Mouse (Mus musculus) adrenal gland, postnatal 10 days (tissue): ENCODE results near the gene Stat3. TPM values are rescaled to one million over a fixed set of nuclear protein-coding genes. Genes with fewer than 3 reads are reported as not detected.

ENCODE experiments used
- DNase-seq: peaks from one replicate; pipeline ENCODE4 v3.0.0; 2021; ENCODE audit warnings: mixed read lengths
- total RNA-seq, 2 experiments: library from RNA; stranded (reverse); gene quantifications; 2 replicates each; pipeline ENCODE4 v1.2.3; 2021

Gene Stat3
- total RNA-seq, 2 experiments from 2014 or later = 68.2 to 75.6 TPM

DNA sequence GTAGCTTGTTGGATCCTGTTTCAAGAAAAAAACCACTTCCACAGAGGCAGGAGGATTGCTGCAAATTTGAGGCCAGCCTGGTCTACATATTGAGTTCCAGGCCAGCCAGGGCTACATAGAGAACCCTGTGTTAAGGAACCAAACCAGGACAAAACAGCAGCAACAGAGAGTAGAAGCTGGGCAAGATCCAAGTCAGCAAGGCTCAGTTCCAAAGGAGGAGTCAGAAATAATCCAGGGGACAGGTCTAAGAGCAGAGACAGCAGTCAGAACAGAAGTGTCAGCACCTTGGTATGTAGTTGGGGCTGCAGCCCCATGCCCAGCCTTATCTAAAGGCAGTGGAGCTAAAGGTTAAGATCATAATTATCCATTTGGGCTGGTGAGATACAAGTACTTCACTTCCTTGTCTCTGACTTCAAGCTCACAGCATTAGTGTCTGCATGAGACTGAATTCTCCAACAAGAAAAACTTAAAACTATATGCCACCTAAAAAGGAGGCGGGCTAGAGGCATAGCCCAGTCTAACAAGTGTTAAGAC is 14.9 kb downstream of the Stat3 start:
- no peak for DNase-seq

DNA sequence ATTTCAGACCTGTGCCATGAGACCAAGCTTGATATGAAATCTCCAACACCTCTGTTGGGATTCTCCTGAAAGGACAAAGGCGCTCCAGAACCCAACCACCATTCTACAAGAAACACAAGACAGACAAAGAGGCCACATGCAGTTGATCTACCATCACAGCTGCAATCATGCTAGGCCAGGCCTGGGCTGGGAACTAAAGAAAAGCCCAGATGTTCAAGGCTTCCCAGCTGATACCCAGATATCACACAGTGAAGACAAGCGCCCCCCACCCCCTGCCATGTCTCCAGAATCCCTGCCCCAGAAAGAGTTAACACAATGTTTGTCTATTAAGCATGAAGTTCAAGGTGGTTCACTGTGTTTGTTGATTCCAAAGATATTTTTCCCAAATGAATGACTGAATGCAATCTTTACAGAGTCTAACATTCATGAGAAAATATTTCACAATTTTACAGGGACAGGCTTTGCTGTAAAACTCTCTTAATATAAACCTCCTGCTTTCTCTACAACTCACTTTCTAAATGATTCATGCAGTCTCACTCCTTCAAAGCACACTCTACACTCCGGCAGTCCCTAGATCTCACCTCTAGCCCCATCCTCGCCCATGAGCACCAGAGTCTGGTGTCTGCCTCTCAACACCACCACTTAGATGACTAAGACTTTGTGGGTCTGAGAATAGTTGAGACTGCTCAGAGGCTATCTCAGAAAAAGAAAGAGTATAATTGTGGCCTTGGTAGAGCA is 18.3 kb downstream of the Stat3 start:
- DNase-seq = no peak

DNA sequence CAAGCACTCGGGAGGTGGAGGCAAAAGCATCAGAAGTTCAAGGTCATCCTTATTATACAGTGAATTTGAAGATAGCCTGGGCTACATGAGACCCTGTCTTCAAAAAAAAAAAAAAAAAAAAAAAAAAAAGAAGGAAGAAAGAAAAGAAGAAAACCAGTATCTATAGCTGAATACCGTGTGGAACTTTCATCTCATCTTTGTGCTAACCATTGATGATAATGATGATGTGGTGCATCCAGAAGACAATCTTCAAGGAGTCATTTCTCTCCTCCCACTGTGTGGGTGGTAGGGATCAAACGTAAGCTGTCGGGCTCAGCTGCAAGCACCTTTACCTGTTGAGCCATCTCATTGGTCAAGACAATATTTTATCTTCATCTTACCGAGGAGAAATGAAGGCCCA is 21.3 kb downstream of the Stat3 start:
- no peak for DNase-seq

DNA sequence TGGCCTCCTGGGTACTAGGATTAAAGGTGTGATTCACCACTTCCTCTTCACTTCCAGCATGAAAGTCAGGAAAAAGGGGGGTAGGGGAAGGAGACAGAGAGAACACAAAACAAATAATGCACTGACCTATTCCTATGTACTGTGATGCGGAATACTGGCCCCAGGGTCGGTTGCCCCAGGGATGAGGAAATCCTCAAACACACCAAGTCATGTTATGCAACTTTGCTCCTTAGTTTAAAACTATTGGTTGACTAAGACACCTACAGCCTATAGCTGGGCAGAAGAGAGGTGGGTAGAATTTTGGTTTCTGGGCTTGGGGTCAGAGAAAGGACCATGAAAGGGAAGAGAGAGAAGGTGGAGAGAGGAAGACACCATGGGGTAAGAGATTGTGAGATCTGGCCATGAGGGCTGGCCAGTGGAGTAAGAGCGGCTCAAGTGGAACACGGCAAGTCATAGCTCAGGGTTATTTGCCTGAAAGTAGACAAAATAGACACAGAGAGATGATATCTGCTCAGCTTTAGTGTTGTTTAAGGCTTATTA is 22.8 kb downstream of the Stat3 start:
- DNase-seq = no peak

DNA sequence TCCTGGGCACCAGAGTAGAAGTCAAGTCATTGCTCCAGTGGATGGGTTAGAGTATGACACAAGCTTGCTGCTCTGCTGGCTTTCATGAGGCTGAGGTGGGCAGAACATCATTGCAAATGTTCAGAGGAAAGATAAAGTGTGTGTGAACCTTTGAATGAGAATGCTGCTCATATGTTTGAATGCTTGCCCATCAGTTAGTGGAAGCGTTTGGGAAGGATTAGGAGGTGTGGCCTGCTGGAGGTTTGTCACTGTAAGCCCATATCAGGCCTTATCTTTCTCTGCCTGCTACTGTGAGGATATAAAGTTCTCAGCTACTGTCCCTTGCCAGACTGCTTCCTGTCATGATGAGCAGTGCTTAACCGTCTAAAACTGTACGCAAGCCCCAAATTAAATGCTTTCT is 24.3 kb downstream of the Stat3 start:
- DNase-seq = no peak

DNA sequence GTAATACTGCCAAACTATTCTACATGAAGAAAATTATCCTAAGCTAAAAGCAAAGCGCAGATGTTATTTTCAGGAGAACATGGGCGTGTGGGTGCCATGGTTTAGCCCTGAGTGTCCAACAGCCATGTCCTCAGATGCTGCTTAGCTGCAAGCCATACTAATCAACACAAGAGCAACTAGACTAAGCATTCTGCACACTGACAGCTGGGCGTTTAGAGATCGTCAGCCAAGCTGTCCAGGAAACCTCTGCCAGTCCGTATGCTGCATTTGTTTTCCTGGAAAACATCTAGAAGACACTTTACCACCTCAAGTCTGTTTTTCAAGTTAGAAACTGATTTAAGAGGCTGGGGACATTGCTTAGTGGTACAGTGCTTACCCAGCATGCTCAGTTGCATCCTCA is 24.9 kb downstream of the Stat3 start:
- no peak for DNase-seq

DNA sequence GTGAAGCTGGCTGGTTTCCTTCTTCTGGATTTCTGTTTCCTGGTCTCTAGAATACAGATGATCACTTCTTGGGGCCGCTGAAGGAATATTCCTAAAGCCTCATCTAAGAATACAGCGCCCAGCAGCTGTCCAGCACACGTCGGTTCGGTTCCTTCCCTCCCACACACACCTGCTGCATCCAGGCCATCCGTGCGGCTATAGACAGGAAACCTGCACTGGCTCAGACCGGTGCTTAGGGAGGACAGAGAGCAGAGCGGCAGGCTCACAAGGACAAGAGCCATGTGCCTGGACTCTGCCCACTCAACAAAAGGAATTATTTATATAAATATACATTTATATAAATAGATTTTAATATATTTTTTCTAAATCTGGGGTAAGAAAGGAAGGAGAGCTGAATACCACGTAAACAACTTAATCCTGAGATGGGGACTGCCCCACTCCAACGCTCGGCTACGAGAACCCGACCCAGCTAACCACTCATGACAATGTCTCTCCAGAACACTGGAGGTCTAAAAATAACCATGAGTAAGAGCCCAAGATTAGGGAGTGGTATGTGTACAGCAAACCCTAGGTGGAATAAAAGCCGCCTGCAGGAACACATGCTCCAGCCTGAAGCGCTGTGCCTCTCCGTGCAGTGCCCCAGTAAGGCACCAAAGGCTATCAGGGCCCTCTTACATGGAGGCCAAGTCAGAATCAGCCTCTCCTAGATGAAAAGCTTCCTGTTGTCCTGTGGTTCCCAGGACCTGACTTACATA is 26.8 kb downstream of the Stat3 start:
- no peak for DNase-seq

DNA sequence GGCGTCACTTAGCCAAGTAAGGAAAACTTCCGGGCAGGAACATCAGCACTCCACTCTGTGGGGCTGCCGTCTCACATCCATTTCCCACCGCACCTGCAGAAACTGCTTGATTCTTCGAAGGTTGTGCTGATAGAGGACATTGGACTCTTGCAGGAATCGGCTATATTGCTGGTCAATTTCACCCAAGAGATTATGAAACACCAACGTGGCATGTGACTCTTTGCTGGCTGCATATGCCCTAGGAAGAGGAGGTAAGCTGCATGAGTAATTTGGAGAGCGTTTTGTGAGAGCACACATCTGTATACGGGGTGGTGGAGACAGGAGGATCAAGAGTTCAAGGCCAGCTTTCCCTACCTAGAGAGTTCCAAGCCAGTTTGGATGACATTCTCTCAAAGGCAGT is 30.8 kb downstream of the Stat3 start:
- DNase-seq = no peak

DNA sequence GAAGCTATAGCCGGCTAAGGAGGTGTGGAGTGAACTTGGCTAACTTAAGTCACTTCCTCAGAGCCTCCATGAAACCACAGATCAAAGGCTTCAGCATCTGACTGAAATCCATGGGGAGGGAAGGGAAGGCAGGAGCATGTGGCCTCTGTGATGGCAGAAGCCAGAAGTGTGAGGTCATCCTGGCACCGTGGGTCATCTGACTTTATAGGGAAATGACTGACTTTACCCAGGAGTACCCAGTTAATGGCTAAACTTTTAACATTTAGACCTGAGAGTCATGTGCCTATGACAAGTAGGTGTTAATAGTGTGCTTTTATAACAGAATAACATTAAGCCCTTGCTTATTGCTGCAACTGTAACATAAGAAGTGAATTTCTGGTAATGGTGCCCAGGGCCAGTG is 31.2 kb downstream of the Stat3 start:
- no peak for DNase-seq

DNA sequence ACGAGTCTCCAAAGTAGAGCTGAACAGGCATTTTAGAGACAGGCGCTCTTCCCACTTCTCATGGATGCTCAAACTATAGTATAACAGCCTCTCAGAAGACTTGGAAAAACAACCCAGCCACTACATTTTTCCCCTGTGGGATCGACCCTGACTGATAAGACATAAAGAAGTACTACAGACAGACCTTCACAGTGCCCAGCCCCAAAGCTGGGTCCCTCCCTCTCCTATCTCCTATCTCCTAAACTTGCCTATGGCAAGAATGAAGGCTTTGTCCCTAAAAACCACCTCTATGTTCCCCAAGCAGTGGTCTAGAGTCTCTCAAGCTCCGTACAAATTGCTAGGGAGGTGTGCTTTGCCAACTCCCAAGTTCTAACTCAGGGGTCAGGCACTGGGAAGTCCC is 32.5 kb downstream of the Stat3 start:
- no peak for DNase-seq

DNA sequence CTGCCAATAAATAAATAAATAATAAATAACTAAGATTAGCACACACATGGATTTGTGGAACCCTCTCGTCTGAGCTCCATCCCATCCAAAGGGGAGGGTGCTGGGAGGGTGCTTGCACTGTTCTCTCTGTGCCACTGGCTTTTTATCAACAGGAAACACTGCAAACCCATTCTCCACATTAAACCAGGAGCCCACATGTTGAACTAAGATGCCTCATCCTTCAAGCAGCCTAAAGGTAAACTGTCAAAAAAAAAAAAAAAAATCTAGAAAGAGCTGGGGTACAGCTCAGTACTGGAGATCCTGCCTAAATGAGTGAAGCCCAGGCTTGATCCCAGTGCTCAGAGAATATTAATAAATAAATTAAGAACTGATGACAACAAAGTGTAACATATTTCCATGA is 33.4 kb downstream of the Stat3 start:
- no peak for DNase-seq

DNA sequence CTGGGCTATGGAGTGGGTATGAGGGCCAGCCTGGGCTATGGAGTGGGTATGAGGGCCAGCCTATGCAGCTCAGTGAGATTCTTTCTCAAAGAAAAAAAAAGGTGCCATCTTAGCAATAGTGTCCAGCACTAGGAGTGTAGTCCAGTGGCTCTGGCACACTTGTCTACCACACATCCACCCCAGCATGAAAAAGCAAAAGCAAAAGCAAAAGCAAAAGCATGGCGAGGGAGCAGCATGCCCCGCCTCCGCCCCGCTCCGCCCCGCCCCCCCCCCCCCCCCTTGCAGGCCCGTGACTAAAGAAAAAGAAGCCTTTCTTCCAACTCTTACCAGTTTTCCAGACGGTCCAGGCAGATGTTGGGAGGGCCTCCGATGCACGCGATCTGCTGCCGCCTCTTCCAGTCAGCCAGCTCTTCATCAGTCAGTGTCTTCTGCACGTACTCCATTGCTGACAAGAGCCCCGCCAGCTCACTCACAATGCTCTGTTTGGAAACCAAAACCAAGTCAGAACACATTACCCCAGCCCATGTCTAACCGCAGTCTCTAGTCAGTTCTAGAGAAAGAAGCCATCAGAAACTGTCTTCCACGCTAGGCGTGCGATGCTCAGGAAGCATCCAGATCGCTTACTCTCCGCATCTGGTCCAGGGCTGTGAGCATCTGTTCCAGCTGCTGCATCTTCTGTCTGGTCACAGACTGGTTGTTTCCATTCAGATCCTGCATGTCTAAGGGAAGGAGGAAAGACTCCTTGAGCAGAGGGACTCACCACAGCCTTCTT is 34.6 kb downstream of the Stat3 start:
- DNase-seq = no peak

DNA sequence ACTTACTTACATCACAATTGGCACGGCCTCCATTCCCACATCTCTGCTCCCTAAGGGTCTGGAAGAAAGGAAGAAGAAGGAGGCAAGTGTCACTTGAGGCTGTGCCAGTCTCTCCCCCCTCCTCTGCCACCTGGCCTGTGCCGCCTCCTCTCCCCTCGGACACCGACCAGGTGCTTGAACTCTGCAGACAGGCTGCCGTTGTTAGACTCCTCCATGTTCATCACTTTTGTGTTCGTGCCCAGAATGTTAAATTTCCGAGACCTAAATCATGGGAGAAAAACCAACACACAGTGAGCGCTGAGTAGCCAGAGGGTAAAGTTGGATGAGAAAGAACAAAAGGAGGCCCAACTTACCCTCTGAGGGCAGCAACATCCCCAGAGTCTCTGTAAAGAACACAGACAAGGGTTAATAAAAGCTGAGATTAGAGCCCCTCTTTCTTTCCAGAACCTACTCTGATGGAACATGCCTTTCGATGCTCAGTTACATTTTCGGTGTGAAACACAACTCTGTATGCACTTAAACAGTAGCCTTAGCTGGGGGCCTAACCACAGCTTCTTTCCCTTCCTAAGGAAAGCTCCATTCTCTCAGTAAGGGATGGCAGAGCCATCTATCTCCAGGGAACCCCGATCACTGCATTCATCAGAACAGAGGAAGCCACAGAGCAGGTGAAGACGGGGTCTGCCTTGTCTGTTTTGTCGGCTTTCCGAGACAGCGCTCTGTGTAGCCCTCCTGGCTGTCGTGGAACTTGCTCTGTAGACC is 40.7 kb downstream of the Stat3 start:
- no peak for DNase-seq

DNA sequence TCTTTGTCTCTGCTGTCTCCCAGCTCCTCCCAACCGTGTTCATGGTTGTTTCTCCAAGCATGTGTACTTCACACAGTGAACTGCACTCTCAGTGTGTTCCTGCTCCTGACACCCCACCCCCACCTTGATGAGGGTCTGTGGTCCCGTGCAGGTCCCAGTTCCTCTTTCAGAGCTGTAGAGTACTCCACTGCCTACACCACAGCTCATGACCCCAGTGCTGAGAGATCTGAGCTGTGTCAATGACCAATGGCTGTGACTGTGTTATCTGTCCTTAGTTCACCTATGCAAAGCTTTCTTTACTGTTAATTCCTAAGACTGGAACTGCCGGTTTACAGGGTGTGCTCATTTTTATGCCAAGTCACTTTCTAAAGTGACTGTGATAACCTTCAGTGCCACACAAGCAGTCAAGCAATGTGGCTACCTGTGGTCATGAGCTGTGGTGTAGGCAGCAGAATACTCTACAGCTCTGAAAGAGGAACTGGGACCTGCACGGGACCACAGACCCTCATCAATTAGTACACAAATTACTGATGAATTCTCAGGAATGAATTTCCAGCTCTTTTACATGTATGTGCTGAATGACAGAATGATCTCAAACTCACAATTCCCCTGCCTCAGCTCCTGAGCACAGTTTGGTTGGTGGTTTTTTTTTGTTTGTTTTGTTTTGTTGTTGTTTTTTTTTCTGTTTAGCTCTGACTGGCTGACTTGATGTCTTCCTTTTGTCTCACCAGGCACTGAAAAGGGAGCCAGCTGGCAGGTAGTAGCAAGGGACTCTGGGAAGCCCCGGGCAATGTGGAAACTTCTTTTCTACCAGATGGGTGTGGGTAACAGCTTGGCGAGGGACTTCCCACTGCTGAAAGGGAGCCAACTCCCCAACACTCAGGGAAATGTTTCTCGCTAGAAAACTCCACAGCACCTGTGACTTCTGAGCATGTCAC is 41.8 kb downstream of the Stat3 start:
- DNase-seq = no peak

DNA sequence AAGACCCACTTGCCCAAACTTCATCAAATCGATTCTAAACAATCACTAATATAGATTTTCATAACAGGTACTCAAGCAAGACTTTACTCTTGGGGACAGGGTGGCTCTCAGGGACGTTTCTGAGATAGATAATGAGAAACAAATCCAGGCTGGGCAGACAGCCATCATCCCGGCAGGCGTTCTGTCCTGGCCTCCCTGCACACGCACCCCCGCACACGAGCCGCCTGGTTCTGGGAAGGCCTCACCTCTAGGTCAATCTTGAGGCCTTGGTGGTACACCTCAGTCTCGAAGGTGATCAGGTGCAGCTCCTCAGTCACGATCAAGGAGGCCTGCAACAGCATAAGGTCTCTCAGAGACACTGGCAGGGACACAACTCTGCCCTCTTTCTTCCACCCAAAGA is 43.3 kb downstream of the Stat3 start:
- DNase-seq = no peak

DNA sequence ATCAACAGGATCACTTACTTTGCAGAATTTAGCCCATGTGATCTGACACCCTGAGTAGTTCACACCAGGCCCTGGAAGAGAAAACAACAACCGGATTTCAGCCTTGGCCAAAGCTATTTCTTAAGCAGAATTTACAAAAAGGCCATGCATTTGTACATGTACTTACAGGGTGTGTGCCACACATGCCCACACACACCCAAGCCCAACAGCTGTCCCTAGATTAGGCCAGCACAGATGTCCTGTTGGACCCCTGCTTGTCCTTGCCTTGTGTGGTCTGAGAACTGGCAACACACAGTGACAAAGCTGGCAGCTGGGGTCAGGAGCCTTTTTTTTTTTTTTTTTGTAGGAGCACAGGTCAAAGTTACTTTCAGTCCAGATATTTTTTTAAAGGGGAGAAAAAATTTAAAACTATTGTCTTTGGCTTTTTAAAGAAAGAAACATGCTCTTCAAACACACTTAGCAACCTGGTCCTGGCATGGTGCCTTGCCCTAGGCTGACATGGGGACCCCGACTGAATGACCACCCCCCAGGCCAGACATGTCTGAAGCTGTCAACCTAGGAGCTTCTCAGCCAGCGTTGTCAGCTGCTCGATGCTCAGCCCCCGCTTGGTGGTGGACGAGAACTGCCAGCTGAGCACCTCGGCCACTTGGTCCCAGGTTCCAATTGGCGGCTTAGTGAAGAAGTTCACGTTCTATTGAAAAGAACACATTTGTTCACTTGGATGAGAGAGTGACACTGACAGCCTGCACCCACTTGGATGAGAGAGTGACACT is 45.0 kb downstream of the Stat3 start:
- no peak for DNase-seq

DNA sequence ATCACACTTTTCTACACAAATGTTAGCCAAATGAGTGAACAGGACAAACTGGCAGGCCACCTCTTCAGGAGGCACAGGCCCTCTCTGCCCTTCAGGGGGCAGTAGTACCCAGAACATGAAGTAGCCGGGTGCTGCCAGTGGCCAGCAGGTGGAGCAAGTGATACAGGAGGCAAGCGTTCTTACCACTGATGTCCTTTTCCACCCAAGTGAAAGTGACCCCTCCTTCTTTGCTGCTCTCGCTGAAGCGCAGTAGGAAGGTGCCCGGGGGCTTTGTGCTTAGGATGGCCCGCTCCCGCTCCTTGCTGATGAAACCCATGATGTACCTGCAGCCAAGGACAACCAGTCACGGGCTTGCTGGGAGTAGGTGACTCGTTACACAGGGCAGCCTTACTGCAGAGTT is 45.9 kb downstream of the Stat3 start:
- DNase-seq = peak; percentile 94

DNA sequence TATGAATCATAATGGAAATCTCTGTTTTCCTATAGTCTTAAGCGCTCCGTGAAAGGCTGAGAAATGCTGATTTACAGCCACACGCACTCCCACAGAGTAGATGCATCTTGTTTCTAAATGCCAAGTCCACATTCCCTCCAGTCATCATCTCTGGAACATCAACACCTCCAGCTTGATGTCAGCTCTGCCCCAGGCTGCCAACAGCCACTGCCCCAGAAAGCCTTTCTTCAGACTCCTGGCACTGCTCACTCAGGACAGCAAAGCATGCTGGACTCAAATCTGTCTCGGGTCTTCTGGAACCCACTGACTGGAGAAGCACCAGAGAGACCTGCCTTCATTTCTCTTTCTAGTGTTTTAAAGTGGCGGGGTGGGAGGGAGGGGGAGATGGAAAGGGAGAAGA is 46.9 kb downstream of the Stat3 start:
- DNase-seq = no peak

DNA sequence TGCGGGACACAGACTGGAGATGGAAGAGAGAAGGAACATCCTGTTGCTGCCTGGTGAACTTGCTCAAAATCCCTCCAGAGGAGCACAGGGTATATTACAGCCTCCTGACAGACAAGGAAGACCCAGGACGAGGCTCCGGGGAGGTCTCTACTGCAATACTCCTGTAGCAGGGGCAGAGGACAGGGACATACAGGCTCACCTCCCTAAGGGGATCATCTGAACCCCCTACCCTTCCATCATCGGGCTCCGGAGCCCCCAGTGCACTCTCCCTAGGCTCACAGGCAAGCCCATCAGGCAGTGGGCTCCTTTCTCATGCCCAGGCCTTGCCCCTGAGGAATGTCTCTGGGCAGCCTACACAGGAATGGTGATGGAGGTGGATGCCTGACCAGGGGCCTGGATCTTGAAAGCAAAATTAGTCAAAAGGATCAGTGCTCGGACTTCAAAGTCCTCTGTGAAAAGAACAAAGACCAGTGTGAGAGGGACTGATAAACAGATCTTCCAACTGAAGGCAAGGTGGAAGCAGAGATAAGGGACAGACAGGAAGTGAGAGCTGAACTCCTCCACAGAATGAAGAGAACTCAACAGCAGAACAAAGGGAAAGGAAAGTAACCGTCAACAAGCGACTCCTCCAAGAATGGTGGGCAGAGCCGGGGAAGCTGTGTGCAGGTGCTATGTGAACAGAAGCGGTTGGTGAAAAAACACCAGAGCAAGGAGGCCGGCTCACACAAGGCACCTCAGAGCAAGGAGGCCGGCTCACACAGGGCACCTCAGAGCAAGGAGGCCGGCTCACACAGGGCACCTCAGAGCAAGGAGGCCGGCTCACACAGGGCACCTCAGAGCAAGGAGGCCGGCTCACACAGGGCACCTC is 47.9 kb downstream of the Stat3 start:
- DNase-seq = no peak
